Mouse (Mus musculus): Measurements from ENCODE around the gene Slc15a2. TPM values are rescaled to one million over a fixed set of nuclear protein-coding genes. Genes with fewer than 3 reads are reported as not detected.

Gene Slc15a2
- total RNA-seq, 2 experiments from 2014 or later, result 32.4 to 33.6 TPM

Small RNA genes within 50 kb of the gene (microRNA-seq; reads per million reads assigned to microRNA genes)
- gene Gm22617, result 0 reads per million in 2 experiments

Other genes with a start within 250 kb of the Slc15a2 start
- under 1 TPM; 0.56 to 0.86 TPM for gene Casr, start 222.8 kb downstream of the Slc15a2 start, total RNA-seq (2021)
- 1 to 10 TPM in 1 of 2 experiments, under 1 TPM in 1; 0.98 to 1.9 TPM for gene Cd86, start 118.9 kb downstream of the Slc15a2 start, total RNA-seq (2021)
- under 1 TPM; 0.12 to 0.40 TPM for gene Ildr1, start 91.0 kb downstream of the Slc15a2 start, total RNA-seq (2021)
- 10 to 100 TPM; 47.8 to 47.9 TPM for gene Iqcb1, start 43.4 kb upstream of the Slc15a2 start, total RNA-seq (2021)
- 1 to 10 TPM in 1 of 2 experiments, under 1 TPM in 1; 0.94 to 1.7 TPM for gene Eaf2, start 90.0 kb upstream of the Slc15a2 start, total RNA-seq (2021)
- gene Golgb1, start 90.2 kb upstream of the Slc15a2 start, total RNA-seq (2021), result 10 to 100 TPM; 79.6 to 84.8 TPM
- 1 to 10 TPM; 4.5 to 4.7 TPM for gene Hcls1, start 150.0 kb upstream of the Slc15a2 start, total RNA-seq (2021)
- gene Fbxo40, start 205.5 kb upstream of the Slc15a2 start, total RNA-seq (2021), result under 1 TPM in 1 of 2 experiments, not detected in 1; 0.73 TPM
- gene Polq, start 226.8 kb upstream of the Slc15a2 start, total RNA-seq (2021), result 1 to 10 TPM; 1.1 to 1.2 TPM